Mouse (Mus musculus) embryo, embryonic 11 days (tissue): ENCODE results near the gene Nup43.
"Not testable (repeated sequence)": the region's sequence is repeated elsewhere in the genome, so short reads cannot be mapped to it uniquely, and the experiment has no call there.

Source experiments
- DNase-seq: peaks from one replicate; pipeline ENCODE4 v3.0.0-alpha.2; 2015

The Nup43 gene

DNA sequence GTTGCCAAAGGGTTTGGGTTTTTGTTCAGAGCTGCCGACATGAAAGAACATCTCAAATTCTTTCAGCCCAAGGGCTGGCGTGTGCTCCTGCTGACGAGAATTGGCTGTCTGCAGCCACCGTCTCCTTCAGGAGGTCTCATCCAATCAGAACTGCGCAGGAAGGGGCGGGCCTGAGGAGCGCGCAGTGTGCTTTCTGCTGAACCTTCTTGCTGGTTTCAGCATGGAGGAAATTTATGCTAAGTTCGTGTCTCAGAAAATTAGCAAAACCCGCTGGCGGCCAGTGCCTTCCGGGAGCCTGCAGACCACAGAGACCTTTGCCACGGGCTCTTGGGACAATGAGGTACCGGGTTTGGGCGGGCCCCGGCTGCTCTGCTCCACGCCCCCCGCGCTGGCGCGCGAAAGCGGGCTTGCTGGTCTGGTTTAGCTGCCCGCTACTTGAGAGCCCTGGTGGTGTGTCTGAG lies at the start of gene Nup43:
TSS of gene Nup43 (plus strand) at position 162 of the 461 bp plus-strand sequence.
- peak; percentile 94 for DNase-seq

DNA sequence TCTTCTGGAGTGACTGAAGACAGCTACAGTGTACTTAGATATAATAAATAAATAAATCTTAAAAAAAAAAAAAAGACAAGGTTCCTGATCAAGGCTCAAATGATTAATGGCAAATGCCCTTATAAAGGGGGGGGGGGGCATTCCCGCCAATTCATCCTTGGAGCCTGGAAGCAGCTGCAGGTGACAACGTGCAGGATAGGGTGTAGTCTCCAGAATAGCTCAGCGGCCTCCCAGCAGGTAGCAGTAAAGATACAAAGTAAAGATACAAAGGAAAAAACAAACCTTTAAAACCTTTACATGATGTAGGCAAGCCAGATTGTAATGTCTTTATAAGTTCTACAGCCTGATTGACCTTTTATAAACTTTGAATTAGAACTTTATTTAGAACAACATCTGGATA lies 49.7 kb upstream of the Nup43 start:
- not testable (repeated sequence) for DNase-seq

DNA sequence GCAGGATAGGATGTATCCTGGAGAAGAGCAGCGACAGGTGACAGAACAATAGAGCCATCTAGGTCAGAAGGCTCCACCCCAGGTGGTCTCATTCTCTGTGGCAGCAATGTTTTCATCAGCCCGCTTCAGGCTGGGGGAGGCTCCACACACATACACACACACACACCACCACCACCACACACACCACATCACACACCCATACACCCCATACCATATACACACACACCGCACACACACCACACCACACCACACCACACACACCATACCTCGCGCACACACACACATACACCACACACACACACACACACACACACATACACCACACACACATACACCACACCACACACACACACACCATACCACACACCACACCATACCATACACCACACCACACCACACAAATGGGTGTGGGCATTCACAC lies 47.5 kb upstream of the Nup43 start:
- no peak for DNase-seq

DNA sequence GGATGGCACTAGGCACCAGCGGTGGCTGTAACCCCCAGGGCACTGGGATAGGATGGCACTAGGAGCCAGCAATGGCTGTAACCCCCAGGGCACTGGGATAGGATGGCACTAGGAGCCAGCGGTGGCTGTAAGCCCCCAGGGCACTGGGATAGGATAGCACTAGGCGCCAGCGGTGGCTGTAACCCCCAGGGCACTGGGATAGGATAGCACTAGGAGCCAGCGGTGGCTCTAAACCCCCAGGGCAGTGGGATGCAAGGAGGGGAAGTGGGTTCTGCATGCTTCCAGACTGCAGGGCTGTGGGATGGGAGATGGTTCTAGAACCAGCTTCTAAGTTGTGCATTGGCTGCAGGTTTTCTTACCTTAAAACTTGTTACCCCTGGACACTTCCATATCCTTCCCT lies 46.6 kb upstream of the Nup43 start:
- no peak for DNase-seq

DNA sequence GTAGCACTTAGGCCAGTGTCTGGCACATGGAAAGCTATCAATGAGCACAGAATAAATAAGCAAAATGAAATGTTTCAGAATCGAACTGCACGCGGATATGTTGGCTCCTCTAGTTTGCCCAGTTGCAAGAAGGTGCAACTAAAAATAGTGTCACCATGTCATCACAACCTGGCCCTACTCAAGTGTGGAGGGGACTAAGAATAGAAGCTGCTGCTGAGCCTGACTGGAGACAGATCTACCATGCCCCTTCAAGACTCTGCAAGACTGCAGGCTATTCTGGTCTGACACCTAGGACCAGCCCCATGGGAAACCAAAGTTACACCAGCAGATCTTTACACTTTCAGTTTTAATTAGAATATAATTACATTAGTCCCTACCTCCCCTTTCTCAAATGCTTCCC lies 44.9 kb upstream of the Nup43 start:
- no peak for DNase-seq

DNA sequence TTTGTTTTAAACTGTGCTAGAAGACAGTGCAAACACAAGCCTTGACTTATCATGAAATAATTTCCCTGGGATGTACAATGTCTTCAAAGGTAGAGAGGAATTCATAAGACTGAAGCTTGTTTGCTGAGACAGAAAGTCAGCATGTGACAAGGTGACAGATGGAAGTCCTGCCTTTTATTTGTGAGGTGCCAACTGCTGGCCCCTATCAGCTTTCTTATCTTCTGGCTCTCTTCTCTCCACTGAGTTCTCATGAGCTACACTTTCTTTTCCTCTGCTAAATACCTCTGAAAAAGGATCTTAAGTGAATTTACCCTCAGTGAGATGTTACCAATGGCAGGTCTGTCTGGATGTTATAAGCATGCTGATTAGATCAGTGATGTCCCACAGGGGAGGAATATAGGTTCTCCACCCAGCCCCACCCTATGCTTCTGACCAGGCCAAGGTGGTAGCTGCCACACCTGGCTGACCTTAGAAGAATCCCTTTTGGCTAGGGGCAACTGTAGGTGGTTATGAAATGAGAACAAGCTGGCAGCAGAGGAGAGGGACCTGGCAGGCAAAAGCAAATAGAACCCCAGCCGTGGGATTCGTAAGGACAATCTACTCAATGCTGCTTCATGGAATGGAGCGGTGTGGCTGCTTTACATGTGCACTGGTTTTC lies 43.3 kb upstream of the Nup43 start:
- no peak for DNase-seq

DNA sequence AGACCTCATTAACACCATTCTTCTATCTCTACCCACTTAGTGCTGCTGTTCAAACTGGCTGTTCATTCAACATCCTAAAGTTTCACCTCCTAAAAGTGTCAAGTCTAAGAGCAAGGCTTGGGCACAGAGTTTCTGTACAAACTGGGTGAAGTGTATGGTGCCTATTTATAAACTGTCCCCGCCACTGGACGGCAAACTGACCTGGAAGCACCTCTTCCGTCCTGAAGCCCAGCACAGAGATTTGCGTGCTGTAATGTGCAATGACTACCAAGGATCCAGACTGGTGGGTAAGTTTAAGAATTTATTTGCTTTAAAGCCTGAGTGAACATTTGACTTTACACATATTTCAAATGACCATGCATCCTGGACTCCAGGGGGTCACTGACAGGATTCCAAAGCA lies 38.2 kb upstream of the Nup43 start:
- DNase-seq, result no peak

DNA sequence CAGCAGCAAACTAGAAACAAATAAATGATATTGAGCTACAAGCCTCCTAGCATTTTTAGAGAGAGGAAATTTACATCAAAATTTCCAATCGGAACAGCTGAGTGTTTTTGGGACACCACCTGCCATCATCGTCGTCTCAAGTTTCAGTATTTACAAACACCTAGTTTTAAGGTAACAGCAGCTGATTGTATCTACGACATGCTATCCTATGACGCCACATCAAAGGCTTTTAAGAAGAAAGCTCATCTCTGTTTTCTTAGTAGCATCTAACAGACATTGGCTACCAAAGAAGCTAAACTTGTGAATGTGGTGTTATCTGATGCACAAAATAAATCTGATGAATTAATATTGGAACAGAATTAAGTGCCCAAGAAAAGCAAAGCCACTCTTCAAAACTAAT lies 37.0 kb upstream of the Nup43 start:
- DNase-seq, result no peak

DNA sequence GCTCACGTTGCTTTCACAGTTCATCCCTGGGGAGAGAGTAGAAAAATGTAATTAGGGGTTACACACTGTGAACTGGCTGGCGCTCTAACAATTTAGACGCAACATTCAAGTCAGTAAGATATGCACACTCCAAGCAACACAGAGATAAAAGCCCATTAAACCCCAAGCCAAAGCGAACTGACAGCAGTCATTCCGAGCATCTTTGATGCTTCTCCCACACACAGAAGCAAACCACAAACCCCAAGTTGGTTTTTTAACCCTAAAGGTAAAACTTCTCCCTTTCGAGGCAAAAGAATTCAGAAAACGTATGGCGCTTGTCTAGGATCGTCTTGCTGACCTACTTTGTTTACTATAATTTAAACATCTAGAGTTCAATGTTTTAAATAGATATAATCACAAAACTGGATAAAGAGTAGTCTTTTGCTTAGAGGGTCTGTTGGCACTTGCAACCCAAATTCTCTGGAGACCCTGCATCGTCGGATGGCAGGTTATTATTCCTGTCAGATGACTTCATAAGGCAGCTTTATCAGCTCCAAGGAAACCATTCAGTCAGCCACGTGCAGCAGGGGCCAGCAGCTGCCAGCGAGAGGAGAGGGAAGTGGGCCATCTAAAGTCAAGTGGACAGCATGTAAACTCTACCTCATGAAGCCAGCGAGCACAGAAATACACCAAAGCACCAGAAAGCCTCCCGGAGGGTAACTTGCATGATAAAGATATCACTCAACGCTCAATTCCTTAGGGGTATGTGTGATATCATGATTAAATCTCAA lies 36.2 kb upstream of the Nup43 start:
- no peak for DNase-seq

DNA sequence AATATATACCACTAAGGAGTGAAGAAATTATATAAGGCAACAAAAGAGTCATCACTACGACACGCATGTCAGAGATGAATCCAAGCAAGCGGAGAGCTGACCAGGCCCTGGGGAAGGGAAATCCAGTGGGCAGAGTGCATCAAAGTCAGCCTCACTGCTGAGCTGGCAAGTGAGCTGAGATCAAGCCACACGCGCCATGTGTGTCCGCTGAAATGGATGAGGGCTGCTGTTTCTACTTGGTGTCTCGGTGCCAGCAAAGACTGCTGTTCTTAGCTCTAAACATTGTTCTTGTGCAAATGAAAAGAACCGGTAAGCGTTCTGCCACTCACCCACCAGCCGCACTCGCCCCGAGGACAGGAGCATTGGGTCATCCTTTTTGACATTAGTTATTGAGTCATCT lies 26.9 kb upstream of the Nup43 start:
- no peak for DNase-seq

DNA sequence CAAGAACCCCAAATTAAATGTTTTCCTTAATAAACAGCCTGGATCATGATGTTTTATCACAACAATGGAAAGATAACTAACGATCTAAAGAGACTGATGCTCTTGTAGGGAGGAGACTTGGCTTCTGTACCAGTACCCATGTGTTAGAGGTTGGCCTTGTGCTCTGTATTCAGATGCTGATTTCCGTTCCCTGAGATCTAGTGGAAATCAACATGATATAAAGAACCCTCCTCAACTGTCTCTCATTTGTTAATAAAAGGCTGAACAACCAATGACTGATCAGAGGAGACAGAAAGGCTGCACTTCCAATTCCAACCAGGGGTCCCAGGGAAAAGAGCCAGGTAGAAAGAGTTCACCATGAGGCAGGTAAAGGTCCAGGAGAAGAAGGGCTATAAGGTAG lies 21.4 kb upstream of the Nup43 start:
- no peak for DNase-seq

DNA sequence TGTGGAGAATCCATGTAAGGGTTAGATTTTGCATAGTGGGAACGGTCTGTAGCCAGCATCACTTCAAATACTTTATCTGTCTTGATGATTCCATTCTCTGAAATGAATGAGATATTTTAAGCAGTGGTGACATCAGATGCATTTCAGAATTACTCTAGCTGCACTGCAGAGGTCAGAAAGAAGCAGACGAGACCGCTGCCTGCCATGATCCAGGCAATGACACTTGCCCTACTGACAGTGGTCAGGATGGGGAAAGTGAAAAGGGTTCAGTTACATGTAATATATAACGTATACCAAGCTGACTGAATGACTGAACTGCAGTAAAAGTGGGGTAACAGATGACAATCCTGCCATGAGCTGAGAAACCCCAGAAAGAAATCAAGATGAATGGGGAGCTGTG lies 18.2 kb upstream of the Nup43 start:
- no peak for DNase-seq

DNA sequence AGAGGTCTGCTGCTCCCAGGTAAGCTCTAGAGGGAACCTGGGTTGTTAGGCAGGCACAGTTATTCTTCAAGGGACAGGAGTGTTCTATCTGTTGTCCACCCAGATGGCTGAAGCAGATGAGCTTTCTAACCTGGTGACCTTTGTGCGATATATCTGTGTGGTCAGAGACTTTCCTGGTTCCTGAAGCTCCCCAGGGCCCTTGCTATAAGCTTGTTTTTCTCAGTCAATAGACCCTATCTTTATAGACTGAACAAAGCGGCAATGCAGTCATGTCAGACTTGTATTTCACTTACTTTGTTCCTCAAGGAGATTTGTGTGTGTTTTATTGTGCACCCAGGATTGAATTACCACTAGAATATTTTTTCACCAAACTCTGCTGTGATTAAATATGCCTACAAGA lies 16.2 kb upstream of the Nup43 start:
- DNase-seq, result no peak

DNA sequence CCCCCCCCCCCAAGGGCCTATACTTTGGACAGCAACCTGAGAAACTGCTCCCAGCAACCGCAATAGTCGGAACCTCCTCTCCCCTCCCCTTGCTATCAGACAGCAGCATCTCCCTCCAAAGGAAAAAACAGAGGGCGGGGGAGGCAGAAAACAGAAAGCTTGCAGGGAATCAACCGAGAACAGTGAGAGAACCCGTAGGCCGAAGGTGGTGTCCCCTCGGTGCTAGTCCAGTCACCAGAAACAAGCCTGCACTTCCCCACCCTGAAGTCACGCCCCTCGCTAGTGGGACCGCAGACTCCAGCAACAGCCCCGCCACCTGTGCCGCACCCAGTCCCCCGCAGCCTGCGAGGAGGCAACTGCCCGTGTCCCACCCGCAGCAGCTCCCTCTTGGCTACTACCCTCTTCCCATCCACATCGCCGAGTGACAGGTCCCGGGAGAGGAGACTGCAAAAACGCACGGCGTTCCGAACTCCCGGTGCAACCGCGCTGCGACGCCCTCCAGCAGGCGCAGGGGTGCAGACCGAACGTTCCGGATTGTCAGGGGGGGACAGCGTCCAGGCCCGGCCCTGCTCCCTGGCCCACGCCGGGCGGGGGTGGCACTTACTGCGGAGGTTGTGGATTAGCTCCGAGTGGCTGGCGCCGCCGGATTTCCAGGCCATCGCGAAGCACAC lies 4.7 kb upstream of the Nup43 start:
- peak; percentile 80 for DNase-seq

DNA sequence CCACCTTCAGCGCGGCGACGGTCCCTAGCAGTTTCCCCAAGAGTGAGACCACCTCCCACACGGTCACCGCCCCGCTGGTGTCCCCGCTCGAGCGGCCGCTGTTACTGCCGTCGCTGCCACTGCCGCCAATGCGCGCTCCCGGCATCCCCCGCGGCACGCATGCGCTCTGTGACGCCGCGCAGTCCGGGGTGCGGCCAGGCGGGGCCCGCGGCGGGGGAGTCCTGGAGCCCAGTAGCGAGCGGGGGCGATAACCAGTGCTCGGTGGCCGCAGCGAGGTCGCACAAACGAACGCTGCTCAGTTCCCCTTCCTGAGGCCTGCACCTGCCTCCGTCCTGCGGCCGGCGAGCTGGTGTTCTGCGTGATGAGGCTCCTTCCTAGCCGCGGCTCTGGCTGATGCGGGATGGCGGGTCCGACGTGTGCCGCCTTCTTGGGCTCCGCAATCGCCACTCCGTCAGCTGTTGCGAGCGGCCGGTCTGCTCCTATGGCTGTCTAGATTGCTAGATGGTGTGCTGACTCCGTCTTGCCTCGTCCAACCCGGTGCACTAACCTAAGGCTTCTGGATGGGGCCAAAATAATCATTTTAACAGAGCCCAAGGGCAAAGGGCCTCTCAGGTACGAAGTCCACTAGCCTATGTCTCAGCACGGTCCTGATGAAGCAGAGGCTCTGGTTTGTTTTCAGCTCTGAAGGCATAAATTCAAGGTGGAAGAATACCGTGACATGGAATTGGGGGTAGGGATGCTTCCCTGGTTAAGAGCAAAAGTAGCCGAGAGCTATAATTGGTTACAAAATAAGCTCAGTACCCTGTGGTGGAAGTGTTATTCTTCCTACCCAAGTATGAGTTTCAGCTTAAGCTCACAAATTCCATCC lies 3.9 kb upstream of the Nup43 start:
- peak; percentile 94 for DNase-seq

DNA sequence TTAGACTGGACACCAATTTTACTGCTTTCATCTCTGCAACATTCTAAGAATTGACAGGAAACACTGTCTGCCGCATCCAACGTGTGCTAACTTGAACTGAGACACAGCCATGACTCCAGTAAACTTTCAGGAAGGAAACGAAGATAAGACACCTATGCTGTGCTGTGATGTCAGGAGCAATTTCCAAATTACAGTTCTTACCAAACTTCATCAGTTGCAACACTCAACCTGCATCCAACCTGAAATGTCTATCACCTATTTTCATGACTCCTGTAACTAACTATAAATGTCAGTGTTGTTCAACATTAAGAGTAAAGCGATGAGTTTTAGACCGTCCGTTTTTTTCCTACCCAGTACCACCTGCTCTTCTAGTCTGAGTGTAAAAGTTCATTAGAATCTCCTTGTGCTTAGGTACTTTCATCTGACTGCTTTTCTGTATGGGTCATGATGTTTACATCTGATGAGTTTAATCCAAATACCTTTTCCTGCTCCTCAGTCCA lies 3.2 kb upstream of the Nup43 start:
- DNase-seq, result no peak

DNA sequence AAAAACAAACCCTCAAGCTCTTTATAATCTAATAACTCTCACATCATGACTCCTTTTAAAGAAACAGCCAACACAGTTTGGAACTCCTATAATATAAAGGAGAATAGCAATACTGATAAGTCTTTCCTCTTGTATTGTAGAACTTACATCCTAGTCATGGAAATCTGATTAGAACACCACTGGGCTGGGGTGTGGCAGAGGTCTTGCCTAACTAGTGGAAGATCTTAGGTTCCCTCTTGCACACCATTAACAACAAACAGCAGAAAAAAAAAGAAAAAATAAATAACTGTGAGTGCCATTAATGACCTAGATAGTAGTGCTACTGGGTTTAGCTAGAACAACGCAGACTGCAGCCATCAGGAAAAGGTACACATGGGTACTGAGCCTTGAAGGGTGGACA lies 2.4 kb upstream of the Nup43 start:
- no peak for DNase-seq

DNA sequence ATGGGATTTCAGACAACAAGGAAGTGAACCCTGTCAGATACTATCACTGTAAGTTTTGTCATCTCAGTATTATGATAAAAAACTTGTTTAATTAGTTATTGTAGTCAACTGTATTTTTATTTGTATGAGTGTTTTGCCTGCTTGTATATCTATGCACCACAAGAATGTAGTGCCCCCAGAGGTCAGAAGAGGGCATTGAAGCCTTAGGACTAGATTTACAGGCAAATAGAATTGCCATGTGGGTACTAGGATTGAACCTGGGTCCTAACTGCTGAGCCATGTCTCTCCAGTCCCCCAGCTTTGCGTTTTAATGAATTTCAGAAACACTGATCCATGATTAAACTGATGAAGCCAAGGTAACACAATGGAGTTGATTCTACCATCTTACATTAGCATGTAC lies 6.4 kb downstream of the Nup43 start:
- DNase-seq, result peak; percentile 43

DNA sequence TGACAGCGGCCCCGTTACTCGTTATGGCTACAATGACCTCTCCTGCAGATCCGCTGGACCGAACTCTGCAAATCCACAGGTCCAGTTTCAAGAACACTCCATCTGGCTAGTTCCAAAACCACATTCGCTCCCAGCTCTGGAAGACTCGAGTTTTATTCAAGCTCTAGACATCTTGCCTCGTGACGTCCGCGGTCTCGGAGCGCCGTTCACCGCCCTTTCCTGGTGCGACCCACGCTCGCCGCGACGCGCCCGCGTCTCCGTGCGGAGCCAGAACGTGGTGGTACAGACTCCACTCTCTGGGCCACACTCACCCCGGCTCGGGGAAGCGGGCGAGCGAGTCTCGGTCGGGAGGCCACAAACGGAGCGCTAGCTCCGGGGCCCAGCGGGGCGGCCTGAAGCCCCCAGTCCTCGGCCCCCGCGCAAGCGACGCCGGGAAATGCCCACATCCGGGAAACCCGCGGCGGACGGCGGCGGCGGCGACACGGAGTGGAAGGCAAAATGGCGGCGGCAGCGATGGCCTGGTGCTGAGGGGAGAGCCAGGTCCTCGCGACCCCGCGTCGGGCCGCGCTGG lies 13.5 kb downstream of the Nup43 start, which contains the start of the genes Pcmt1 and Lats1:
TSS of gene Pcmt1 (minus strand) at position 406 of the 571 bp plus-strand sequence.
TSS of gene Lats1 (plus strand) at position 484 of the 571 bp plus-strand sequence.
- peak; percentile 91 for DNase-seq

DNA sequence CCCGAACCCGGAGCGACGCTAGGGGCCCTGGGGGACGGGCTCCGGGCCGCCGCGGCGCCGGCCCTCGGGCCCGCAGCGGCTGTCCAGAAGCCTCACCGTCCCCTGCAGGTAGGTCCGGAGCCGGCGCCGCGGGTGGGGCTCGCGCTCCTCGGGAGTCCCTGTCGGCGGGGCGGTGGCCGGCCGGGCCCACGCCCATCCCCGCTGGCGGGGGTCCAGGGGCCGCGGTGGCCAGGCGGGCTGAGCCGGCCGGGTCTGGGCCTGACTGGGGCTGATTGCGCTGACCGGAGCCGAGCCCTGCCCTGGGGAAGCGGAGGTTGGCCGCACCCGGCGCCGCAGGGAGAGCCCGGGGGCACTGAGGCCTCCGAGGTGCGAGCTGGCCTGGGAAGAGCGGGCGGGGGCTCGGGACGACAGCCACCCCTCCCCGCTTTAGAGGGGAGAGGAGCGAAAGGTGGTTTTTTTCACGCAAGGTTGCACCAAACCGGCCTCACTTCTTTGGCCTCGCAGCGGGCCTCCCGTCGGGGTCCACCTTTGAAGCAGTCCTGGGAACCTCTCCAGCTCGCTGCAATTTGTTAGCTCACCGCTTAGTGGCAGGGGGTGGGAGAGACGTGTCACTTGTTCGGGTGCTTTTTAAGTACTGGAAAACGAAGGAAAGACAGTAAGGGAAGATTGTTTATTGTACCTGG lies 14.2 kb downstream of the Nup43 start:
- DNase-seq, result peak; percentile 80

DNA sequence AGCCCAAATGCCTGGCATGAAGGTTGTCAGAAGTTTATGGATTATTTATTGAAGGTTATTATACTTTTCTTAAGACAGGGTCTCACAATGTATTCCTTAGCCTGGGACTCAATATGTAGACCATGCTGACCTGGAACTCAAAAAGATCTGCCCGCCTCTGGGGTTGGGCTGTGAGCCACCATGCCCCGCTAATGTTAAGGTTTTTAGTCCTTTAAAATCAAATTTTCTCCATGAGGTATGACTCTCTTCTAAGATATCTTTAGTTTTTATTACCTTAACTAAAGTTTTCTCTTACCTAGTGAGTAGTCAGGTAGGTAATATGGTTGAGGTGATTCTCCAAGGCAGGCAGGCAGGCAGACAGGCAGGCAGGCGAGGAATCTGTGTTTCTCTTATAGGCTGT lies 14.9 kb downstream of the Nup43 start:
- no peak for DNase-seq

DNA sequence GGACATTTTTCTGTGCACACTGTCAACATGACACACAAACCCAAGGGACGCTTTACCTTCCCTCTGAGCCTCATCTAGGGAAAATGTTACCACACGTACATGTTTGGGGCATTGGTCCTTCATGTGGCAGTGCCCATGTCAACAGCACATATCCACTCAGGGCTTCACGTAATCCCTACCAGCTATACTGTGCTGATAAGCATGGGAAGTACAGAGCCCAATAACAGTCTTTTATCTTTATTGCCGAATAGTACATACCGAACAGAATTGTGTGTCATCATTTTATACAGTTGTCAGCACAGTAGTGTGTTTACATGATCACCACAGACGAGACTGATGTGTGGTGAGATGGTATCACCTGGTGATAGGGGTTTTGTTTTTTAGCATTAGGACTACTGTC lies 19.6 kb downstream of the Nup43 start:
- DNase-seq, result no peak
